Mouse (Mus musculus): ENCODE results near the gene Gcnt7. TPM values are rescaled to one million over a fixed set of nuclear protein-coding genes. Genes with fewer than 3 reads are reported as not detected.

Gene Gcnt7
- polyA plus RNA-seq, 1 experiment from 2014 or later, result 0.78 TPM

GRCm38 (mm10) chr2:172477860-172478259, 19.5 kb upstream of the Gcnt7 start:
- H3K4me3 ChIP-seq, result peak overlapping the region; percentile 49
- peak overlapping the region; percentile 76 for H3K9ac ChIP-seq
- no peaks in the 10 kb centered on the region for H3K36me3 ChIP-seq
- peaks cover 19% of the 10 kb centered on the region for H3K4me1 ChIP-seq
- ATAC-seq (ENCODE audit: extremely low read depth, insufficient number of reproducible peaks, low FRiP score, low TSS enrichment), result no peak
- peak overlapping the region; percentile 71 for H3K4me2 ChIP-seq
- H3K27ac ChIP-seq (replicated peaks), result peak overlapping the region; percentile 73
- 0% methylated on average over 2 of the region's 2 CpGs for whole genome bisulfite sequencing
- no peaks in the 10 kb centered on the region for H3K9me3 ChIP-seq
- no peaks in the 10 kb centered on the region for H3K27me3 ChIP-seq (replicated peaks)

GRCm38 (mm10) chr2:172477350-172477749, 19.0 kb upstream of the Gcnt7 start:
- Histone ChIP-seq H3K4me3 (peak overlapping the region; percentile 49), H3K36me3 (no peaks in the 10 kb centered on the region), H3K4me2 (peak overlapping the region; percentile 71), H3K9ac (peak overlapping the region; percentile 76), H3K9me3 (no peaks in the 10 kb centered on the region), H3K27me3 (replicated peaks) (no peaks in the 10 kb centered on the region), H3K4me1 (peaks cover 22% of the 10 kb centered on the region), H3K27ac (replicated peaks) (peak overlapping the region; percentile 73)
- whole genome bisulfite sequencing, result 26% methylated on average over 3 of the region's 3 CpGs
- ATAC-seq (ENCODE audit: extremely low read depth, insufficient number of reproducible peaks, low FRiP score, low TSS enrichment), result no peak

- H3K4me3 ChIP-seq, result peak overlapping the region; percentile 49; the same call in 1 of the 2 replicates
- WGBS, result 12% methylated on average over 10 of the region's 10 CpGs
- no peaks in the 10 kb centered on the region for H3K9me3 ChIP-seq
- no peak for ATAC-seq (ENCODE audit: extremely low read depth, insufficient number of reproducible peaks, low FRiP score, low TSS enrichment)
- peak overlapping the region; percentile 49 for H3K4me2 ChIP-seq
- peaks cover 22% of the 10 kb centered on the region for H3K4me1 ChIP-seq
- peak overlapping the region; percentile 68 for H3K27ac ChIP-seq (replicated peaks)
- no peaks in the 10 kb centered on the region for H3K36me3 ChIP-seq
- H3K27me3 ChIP-seq (replicated peaks), result no peaks in the 10 kb centered on the region
- H3K9ac ChIP-seq, result peak overlapping the region; percentile 11; the same call in 1 of the 2 replicates
These were observed 18.4 kb upstream of the Gcnt7 start for GRCm38 (mm10) chr2:172476707-172477260.

GRCm38 (mm10) chr2:172474970-172475369, 16.6 kb upstream of the Gcnt7 start:
- peaks cover 22% of the 10 kb centered on the region for H3K4me1 ChIP-seq
- H3K9ac ChIP-seq, result no peak overlapping the region
- ATAC-seq (ENCODE audit: extremely low read depth, insufficient number of reproducible peaks, low FRiP score, low TSS enrichment), result no peak
- no peak overlapping the region for H3K27ac ChIP-seq (replicated peaks)
- H3K4me3 ChIP-seq, result no peak overlapping the region
- H3K36me3 ChIP-seq, result peaks cover 8% of the 10 kb centered on the region
- H3K4me2 ChIP-seq, result no peak overlapping the region
- H3K9me3 ChIP-seq, result no peaks in the 10 kb centered on the region
- H3K27me3 ChIP-seq (replicated peaks), result no peaks in the 10 kb centered on the region
- 28% methylated on average over 6 of the region's 6 CpGs for WGBS

GRCm38 (mm10) chr2:172473591-172473990, 15.2 kb upstream of the Gcnt7 start:
- Histone ChIP-seq H3K4me1 (peaks cover 23% of the 10 kb centered on the region), H3K4me2 (no peak overlapping the region), H3K27me3 (replicated peaks) (no peaks in the 10 kb centered on the region), H3K9ac (0 out of 2 replicates have a peak overlapping the region, but pooled peaks have one; percentile 3), H3K9me3 (no peaks in the 10 kb centered on the region), H3K4me3 (no peak overlapping the region), H3K27ac (replicated peaks) (0 out of 2 replicates have a peak overlapping the region, but pooled peaks have one; percentile 29), H3K36me3 (peaks cover 22% of the 10 kb centered on the region)
- 58% methylated on average over 8 of the region's 8 CpGs for WGBS
- ATAC-seq (ENCODE audit: extremely low read depth, insufficient number of reproducible peaks, low FRiP score, low TSS enrichment), result no peak

- H3K4me3 ChIP-seq, result no peak within 1 kb of the TSS
- 0 out of 2 replicates have a peak within 1 kb of the TSS, but pooled peaks have one; percentile 29 for H3K27ac ChIP-seq (replicated peaks)
- peaks cover 25% of the 10 kb centered on the region for H3K4me1 ChIP-seq
- no peak within 1 kb of the TSS for H3K4me2 ChIP-seq
- peaks cover 35% of the 10 kb centered on the region for H3K36me3 ChIP-seq
- H3K9me3 ChIP-seq, result no peaks in the 10 kb centered on the region
- WGBS, result 81% methylated on average over 11 of the region's 11 CpGs
- no peak for ATAC-seq (ENCODE audit: extremely low read depth, insufficient number of reproducible peaks, low FRiP score, low TSS enrichment)
- H3K27me3 ChIP-seq (replicated peaks), result no peaks in the 10 kb centered on the region
- 0 out of 2 replicates have a peak within 1 kb of the TSS, but pooled peaks have one; percentile 3 for H3K9ac ChIP-seq
These were observed 13.9 kb upstream of the Gcnt7 start, which contains the start of gene Fam209 for GRCm38 (mm10) chr2:172472318-172472717. TSS of gene Fam209 (plus strand) at chr2:172472520.

GRCm38 (mm10) chr2:172468346-172468819, 10.0 kb upstream of the Gcnt7 start:
- H3K27me3 ChIP-seq (replicated peaks), result no peaks in the 10 kb centered on the region
- H3K4me2 ChIP-seq, result no peak overlapping the region
- WGBS, result 91% methylated on average over 11 of the region's 11 CpGs
- no peak overlapping the region for H3K27ac ChIP-seq (replicated peaks)
- peaks cover 11% of the 10 kb centered on the region for H3K4me1 ChIP-seq
- H3K36me3 ChIP-seq, result peaks cover 73% of the 10 kb centered on the region
- no peaks in the 10 kb centered on the region for H3K9me3 ChIP-seq
- H3K9ac ChIP-seq, result no peak overlapping the region
- H3K4me3 ChIP-seq, result no peak overlapping the region
- ATAC-seq (ENCODE audit: extremely low read depth, insufficient number of reproducible peaks, low FRiP score, low TSS enrichment), result no peak

GRCm38 (mm10) chr2:172467206-172467605, 8.8 kb upstream of the Gcnt7 start:
- no peak overlapping the region for H3K9ac ChIP-seq
- no peak overlapping the region for H3K4me2 ChIP-seq
- H3K9me3 ChIP-seq, result no peaks in the 10 kb centered on the region
- no peaks in the 10 kb centered on the region for H3K27me3 ChIP-seq (replicated peaks)
- 90% methylated on average over 5 of the region's 5 CpGs for WGBS
- 0 out of 2 replicates have a peak, but pooled peaks cover 3% of the 10 kb centered on the region for H3K4me1 ChIP-seq
- no peak for ATAC-seq (ENCODE audit: extremely low read depth, insufficient number of reproducible peaks, low FRiP score, low TSS enrichment)
- H3K4me3 ChIP-seq, result no peak overlapping the region
- H3K27ac ChIP-seq (replicated peaks), result no peak overlapping the region
- peaks cover 85% of the 10 kb centered on the region for H3K36me3 ChIP-seq

- Histone ChIP-seq H3K4me3 (no peak overlapping the region), H3K9me3 (no peaks in the 10 kb centered on the region), H3K9ac (no peak overlapping the region), H3K4me1 (0 out of 2 replicates have a peak, but pooled peaks cover 3% of the 10 kb centered on the region), H3K27me3 (replicated peaks) (no peaks in the 10 kb centered on the region), H3K4me2 (no peak overlapping the region), H3K36me3 (peaks cover 88% of the 10 kb centered on the region), H3K27ac (replicated peaks) (no peak overlapping the region)
- no peak for ATAC-seq (ENCODE audit: extremely low read depth, insufficient number of reproducible peaks, low FRiP score, low TSS enrichment)
- WGBS, result 88% methylated on average over 11 of the region's 11 CpGs
These were observed 8.2 kb upstream of the Gcnt7 start for GRCm38 (mm10) chr2:172466427-172467132.

- WGBS, result 89% methylated on average over 4 of the region's 4 CpGs
- H3K36me3 ChIP-seq, result peaks cover 71% of the 10 kb centered on the region
- H3K27ac ChIP-seq (replicated peaks), result no peak overlapping the region
- no peaks in the 10 kb centered on the region for H3K9me3 ChIP-seq
- H3K4me3 ChIP-seq, result no peak overlapping the region
- no peak for ATAC-seq (ENCODE audit: extremely low read depth, insufficient number of reproducible peaks, low FRiP score, low TSS enrichment)
- H3K4me1 ChIP-seq, result peaks cover 10% of the 10 kb centered on the region
- H3K4me2 ChIP-seq, result no peak overlapping the region
- no peaks in the 10 kb centered on the region for H3K27me3 ChIP-seq (replicated peaks)
- H3K9ac ChIP-seq, result no peak overlapping the region
These were observed 4.4 kb upstream of the Gcnt7 start for GRCm38 (mm10) chr2:172462813-172463212.

- no peak for ATAC-seq (ENCODE audit: extremely low read depth, insufficient number of reproducible peaks, low FRiP score, low TSS enrichment)
- Histone ChIP-seq H3K4me1 (peaks cover 10% of the 10 kb centered on the region), H3K4me3 (no peak overlapping the region), H3K9ac (no peak overlapping the region), H3K27me3 (replicated peaks) (no peaks in the 10 kb centered on the region), H3K9me3 (no peaks in the 10 kb centered on the region), H3K27ac (replicated peaks) (no peak overlapping the region), H3K4me2 (no peak overlapping the region), H3K36me3 (peaks cover 67% of the 10 kb centered on the region)
- 61% methylated on average over 2 of the region's 2 CpGs for WGBS
These were observed 2.3 kb upstream of the Gcnt7 start for GRCm38 (mm10) chr2:172460647-172461046.
